Mouse (Mus musculus) skeletal muscle tissue, adult 2 months (tissue): Measurements from ENCODE around the gene Hoxb13.

Experiments
- DNase-seq: peaks from one replicate; pipeline ENCODE4 v3.0.0-alpha.2; 2012; ENCODE audit warnings: low read depth, low spot score

The Hoxb13 gene

GRCm38 (mm10) chr11:96189810-96190522, 4.2 kb upstream of the Hoxb13 start:
- DNase-seq, result no peak

- no peak for DNase-seq
Observed at GRCm38 (mm10) chr11:96191132-96191531, 3.0 kb upstream of the Hoxb13 start.

GRCm38 (mm10) chr11:96194401-96194710, 240 bp downstream of the Hoxb13 start:
- no peak for DNase-seq

GRCm38 (mm10) chr11:96194961-96195640, 985 bp downstream of the Hoxb13 start:
- no peak for DNase-seq

- DNase-seq, result no peak
Observed at GRCm38 (mm10) chr11:96195769-96196280, 1.7 kb downstream of the Hoxb13 start.

- DNase-seq, result no peak
Observed at GRCm38 (mm10) chr11:96198642-96199041, 4.5 kb downstream of the Hoxb13 start.

GRCm38 (mm10) chr11:96199181-96200086, 5.3 kb downstream of the Hoxb13 start:
- DNase-seq, result no peak

GRCm38 (mm10) chr11:96200183-96200655, 6.1 kb downstream of the Hoxb13 start:
- no peak for DNase-seq

- no peak for DNase-seq
Observed at GRCm38 (mm10) chr11:96201741-96202140, 7.6 kb downstream of the Hoxb13 start.

GRCm38 (mm10) chr11:96202401-96203081, 8.4 kb downstream of the Hoxb13 start:
- no peak for DNase-seq

GRCm38 (mm10) chr11:96203182-96203788, 9.2 kb downstream of the Hoxb13 start:
- no peak for DNase-seq

- DNase-seq, result no peak
Observed at GRCm38 (mm10) chr11:96203789-96204186, 9.7 kb downstream of the Hoxb13 start.

GRCm38 (mm10) chr11:96204351-96204750, 10.2 kb downstream of the Hoxb13 start:
- DNase-seq, result no peak

GRCm38 (mm10) chr11:96205426-96206131, 11.5 kb downstream of the Hoxb13 start:
- no peak for DNase-seq

GRCm38 (mm10) chr11:96223813-96224212, 29.7 kb downstream of the Hoxb13 start:
- DNase-seq, result no peak

GRCm38 (mm10) chr11:96227676-96228075, 33.6 kb downstream of the Hoxb13 start:
- no peak for DNase-seq

- peak; percentile 1 for DNase-seq
Observed at GRCm38 (mm10) chr11:96234906-96235305, 40.8 kb downstream of the Hoxb13 start.

GRCm38 (mm10) chr11:96240211-96240610, 46.1 kb downstream of the Hoxb13 start:
- DNase-seq, result no peak
